Mouse (Mus musculus) gastrocnemius, postnatal 36 days (tissue): Measurements from ENCODE around the gene Tsx. TPM values are rescaled to one million over a fixed set of nuclear protein-coding genes. Genes with fewer than 3 reads are reported as not detected.

Experiments
- DNase-seq, 2 experiments: peaks; one replicate each; pipeline ENCODE4 v3.0.0; 2022
- intact Hi-C: fragments of 180-260 bp; cut with DNase I; formaldehyde crosslinking; loops from one replicate; pipeline ENCODE4 v1.15.1; 2025
- total RNA-seq, 2 experiments: library from RNA; stranded (reverse); gene quantifications; 2 replicates each; pipeline ENCODE4 v1.2.3; 2021

Gene Tsx
- total RNA-seq, 2 experiments from 2014 or later: not detected

DNA sequence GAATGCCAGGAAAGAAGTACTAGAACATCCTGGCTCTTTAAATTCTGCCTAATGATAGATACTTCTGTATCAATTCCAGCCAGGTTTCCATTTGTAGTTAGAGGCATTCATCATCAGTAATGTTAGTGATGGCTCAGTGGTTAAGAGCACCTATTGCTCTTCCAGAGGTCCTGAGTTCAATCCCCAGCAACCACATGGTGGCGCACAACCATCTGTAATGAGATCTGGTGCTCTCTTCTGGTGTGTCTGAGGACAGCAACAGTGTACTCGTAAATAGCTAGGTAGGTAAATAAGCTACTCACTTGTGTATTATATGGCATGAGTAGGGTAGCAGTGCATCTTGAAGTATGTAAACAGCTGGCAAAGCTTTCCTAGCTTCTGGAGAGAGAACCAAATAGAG, 54.7 kb downstream of the Tsx start:
- DNase-seq: no peak
- intact Hi-C loops: no loop called here

GRCm38 (mm10) chrX:103472346-103472745, 58.1 kb downstream of the Tsx start:
- DNase-seq: no peak
- intact Hi-C loops: loop anchor here (5.0 to 10.0 kb wide), 2 partner anchors 372 to 460 kb away; no protein-coding TSS in a partner anchor

Other genes starting within 250 kb of the Tsx start
- not detected for gene Nap1l2, start 227.8 kb upstream of the Tsx start, total RNA-seq
- gene Cdx4, start 93.1 kb upstream of the Tsx start, total RNA-seq: not detected
- under 1 TPM; 0.20 to 0.23 TPM for gene Chic1, start 58.0 kb upstream of the Tsx start, total RNA-seq
- not detected for gene Gm26992, start 7.5 kb downstream of the Tsx start, total RNA-seq
- not detected for gene Zcchc13, start 216.1 kb downstream of the Tsx start, total RNA-seq